Mouse (Mus musculus) heart, postnatal 0 days (tissue): Measurements from ENCODE around the gene Tle3.

ENCODE experiments used
- CTCF ChIP-seq: IDR thresholded peaks from 2 replicates; pipeline ENCODE4 v1.5.1; 2016; ENCODE audit warnings: antibody characterized with exemption, control low read depth, low read depth
- EP300 ChIP-seq: IDR thresholded peaks from 2 replicates; pipeline ENCODE4 v1.6.1; 2016; ENCODE audit warnings: antibody characterized with exemption, low read depth

DNA sequence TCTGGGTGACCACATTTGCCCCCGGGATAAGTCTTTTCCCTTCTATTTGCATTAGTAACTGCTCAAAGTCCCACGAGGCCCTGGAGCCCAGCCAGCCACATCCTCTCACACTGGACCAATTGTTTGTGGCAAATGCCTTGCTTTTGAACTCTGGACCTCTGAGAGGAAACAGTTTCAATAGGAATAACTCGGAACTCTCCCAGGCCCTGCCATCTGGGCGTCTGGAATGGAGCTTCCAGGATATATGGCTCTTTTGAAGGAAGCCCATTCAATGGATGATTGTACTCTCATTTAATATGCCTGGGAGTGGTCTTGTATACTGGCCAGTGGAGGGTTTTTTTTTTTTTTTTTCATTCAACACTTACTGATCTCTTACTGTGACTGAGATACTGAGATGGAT, 21.0 kb upstream of the Tle3 start:
- TF ChIP-seq EP300 (peak; percentile 88), CTCF (no peak)
